Mouse (Mus musculus) MEL (cell line): Measurements from ENCODE around the gene Clk1. TPM values are rescaled to one million over a fixed set of nuclear protein-coding genes. Genes with fewer than 3 reads are reported as not detected.
A peak's percentile ranks its signal among the peaks of the same experiment; 100 is the strongest.

Experiments
- DNase-seq: peaks from one replicate; pipeline ENCODE4 v3.0.0; 2011; ENCODE audit warnings: low read depth, low spot score
- H3K27ac ChIP-seq: 2 replicates; pipeline ENCODE4 v1.5.1; 2012; ENCODE audit warnings: low read depth, mild to moderate bottlenecking, control low read depth, low read length, moderate library complexity; ENCODE audit not compliant: control insufficient read depth
- H3K27me3 ChIP-seq, 2 experiments: fragments of 150-350 bp in 1 of 2; sonication (generic) in 1 of 2; 2 replicates each; pipeline ENCODE4 v1.6.1; 2012; ENCODE audit warnings: low read length in 2 of 2, mild to moderate bottlenecking in 2 of 2, improper control_type of control experiment in 1 of 2, moderate library complexity in 1 of 2; ENCODE audit not compliant: insufficient read depth in 2 of 2, control insufficient read depth in 1 of 2
- H3K36me3 ChIP-seq, 2 experiments: 2 replicates each; pipeline ENCODE4 v1.6.1; 2012 to 2014; ENCODE audit warnings: low read length in 2 of 2, improper control_type of control experiment in 1 of 2, inconsistent platforms in 1 of 2, mild to moderate bottlenecking in 1 of 2; ENCODE audit not compliant: insufficient read depth in 2 of 2, control insufficient read depth in 1 of 2
- H3K4me1 ChIP-seq, 2 experiments: fragments of 150-350 bp in 1 of 2; sonication (generic) in 1 of 2; 2 replicates each; pipeline ENCODE4 v1.6.1; 2012; ENCODE audit warnings: low read length in 2 of 2, improper control_type of control experiment in 1 of 2, mild to moderate bottlenecking in 1 of 2; ENCODE audit not compliant: insufficient read depth in 2 of 2, control insufficient read depth in 1 of 2
- H3K4me3 ChIP-seq, 2 experiments: fragments of 150-350 bp in 1 of 2; sonication (generic) in 1 of 2; 2 replicates each; pipeline ENCODE4 v1.5.1; 2012; ENCODE audit warnings: low read depth in 2 of 2, low read length in 2 of 2, mild to moderate bottlenecking in 2 of 2, moderate library complexity in 2 of 2, control low read depth in 1 of 2, improper control_type of control experiment in 1 of 2; ENCODE audit not compliant: control insufficient read depth in 1 of 2, insufficient read depth in 1 of 2
- H3K79me2 ChIP-seq: 2 replicates; pipeline ENCODE4 v1.6.1; 2012; ENCODE audit warnings: mild to moderate bottlenecking, low read length, moderate library complexity; ENCODE audit not compliant: control insufficient read depth, poor library complexity, insufficient read depth
- H3K9ac ChIP-seq: 2 replicates; pipeline ENCODE4 v1.6.1; 2012; ENCODE audit warnings: low read depth, mild to moderate bottlenecking, control low read depth, low read length, moderate library complexity; ENCODE audit not compliant: control insufficient read depth, poor library complexity, severe bottlenecking
- H3K9me3 ChIP-seq: fragments of 150-350 bp; sonication (generic); replicated peaks from 2 replicates; pipeline ENCODE4 v1.6.1; 2012; ENCODE audit warnings: mild to moderate bottlenecking, low read length, improper control_type of control experiment, moderate library complexity; ENCODE audit not compliant: insufficient read depth
- CTCF ChIP-seq, 3 experiments: IDR thresholded peaks in 2 of 3; conservative IDR thresholded peaks in 1 of 3; 2 replicates each; pipeline ENCODE4 v1.5.1; 2011 to 2012; ENCODE audit warnings: low read length in 3 of 3, low read depth in 2 of 3, mild to moderate bottlenecking in 2 of 3, improper control_type of control experiment in 1 of 3, inconsistent platforms in 1 of 3, mixed read lengths in 1 of 3, moderate library complexity in 1 of 3; ENCODE audit not compliant: control insufficient read depth in 1 of 3, insufficient read depth in 1 of 3, poor library complexity in 1 of 3, severe bottlenecking in 1 of 3
- E2F4 ChIP-seq: IDR thresholded peaks from 2 replicates; pipeline ENCODE4 v1.6.1; 2011; ENCODE audit warnings: low read depth, low read length, improper control_type of control experiment, borderline replicate concordance
- EP300 ChIP-seq, 2 experiments: IDR thresholded peaks; 2 replicates each; pipeline ENCODE4 v1.6.1; 2011; ENCODE audit warnings: improper control_type of control experiment in 2 of 2, low read length in 2 of 2, low read depth in 1 of 2, mild to moderate bottlenecking in 1 of 2
- GABPA ChIP-seq: IDR thresholded peaks from 2 replicates; pipeline ENCODE4 v1.6.1; 2012; ENCODE audit warnings: low read depth, mild to moderate bottlenecking, inconsistent platforms, low read length, improper control_type of control experiment, moderate library complexity
- KAT2A ChIP-seq: conservative IDR thresholded peaks from 2 replicates; pipeline ENCODE4 v1.6.1; 2012; ENCODE audit warnings: low read depth, low read length, improper control_type of control experiment, inconsistent platforms
- MAFK ChIP-seq: IDR thresholded peaks from 2 replicates; pipeline ENCODE4 v1.6.1; 2011; ENCODE audit warnings: low read depth, mild to moderate bottlenecking, low read length, improper control_type of control experiment, borderline replicate concordance
- MAX ChIP-seq: IDR thresholded peaks from 2 replicates; pipeline ENCODE4 v1.6.1; 2011; ENCODE audit warnings: low read length, improper control_type of control experiment
- MEF2A ChIP-seq: IDR thresholded peaks from 2 replicates; pipeline ENCODE4 v1.6.1; 2014; ENCODE audit warnings: low read depth, mild to moderate bottlenecking, inconsistent platforms, low read length, improper control_type of control experiment; ENCODE audit not compliant: poor library complexity, insufficient replicate concordance, severe bottlenecking; ENCODE audit errors: extremely low read depth
- MYC ChIP-seq: IDR thresholded peaks from 2 replicates; pipeline ENCODE4 v1.6.1; 2011; ENCODE audit warnings: low read depth, mild to moderate bottlenecking, low read length, improper control_type of control experiment, moderate library complexity
- POLR2A ChIP-seq, 2 experiments: IDR thresholded peaks; 2 replicates each; pipeline ENCODE4 v1.6.1; 2011 to 2012; ENCODE audit warnings: low read length in 2 of 2, mild to moderate bottlenecking in 2 of 2, control low read depth in 1 of 2, improper control_type of control experiment in 1 of 2, low read depth in 1 of 2, moderate library complexity in 1 of 2; ENCODE audit not compliant: control insufficient read depth in 1 of 2, insufficient read depth in 1 of 2, poor library complexity in 1 of 2
- POLR2AphosphoS5 ChIP-seq: IDR thresholded peaks from 2 replicates; pipeline ENCODE4 v1.6.1; 2012; ENCODE audit warnings: low read depth, borderline replicate concordance, mild to moderate bottlenecking, inconsistent platforms, low read length, moderate library complexity, mixed read lengths
- RAD21 ChIP-seq: IDR thresholded peaks from 2 replicates; pipeline ENCODE4 v1.6.1; 2011; ENCODE audit warnings: mild to moderate bottlenecking, low read depth, low read length, improper control_type of control experiment
- SIN3A ChIP-seq: IDR thresholded peaks from 2 replicates; pipeline ENCODE4 v1.6.1; 2012; ENCODE audit warnings: low read length, improper control_type of control experiment, inconsistent platforms
- SMC3 ChIP-seq: IDR thresholded peaks from 2 replicates; pipeline ENCODE4 v1.6.1; 2011; ENCODE audit warnings: low read depth, low read length, improper control_type of control experiment
- TCF12 ChIP-seq: IDR thresholded peaks from 2 replicates; pipeline ENCODE4 v1.6.1; 2014; ENCODE audit warnings: low read depth, mild to moderate bottlenecking, inconsistent platforms, low read length, improper control_type of control experiment, moderate library complexity
- UBTF ChIP-seq: IDR thresholded peaks from 2 replicates; pipeline ENCODE4 v1.6.1; 2012; ENCODE audit warnings: low read depth, mild to moderate bottlenecking, inconsistent platforms, low read length, improper control_type of control experiment, moderate library complexity, borderline replicate concordance; ENCODE audit not compliant: insufficient read depth
- USF1 ChIP-seq: IDR thresholded peaks from 2 replicates; pipeline ENCODE4 v1.6.1; 2014; ENCODE audit warnings: low read depth, mild to moderate bottlenecking, inconsistent platforms, low read length, improper control_type of control experiment, moderate library complexity
- ZC3H11A ChIP-seq: IDR thresholded peaks from 2 replicates; pipeline ENCODE4 v1.6.1; 2012; ENCODE audit warnings: low read depth, mild to moderate bottlenecking, inconsistent platforms, low read length, improper control_type of control experiment
- ZKSCAN1 ChIP-seq: IDR thresholded peaks from 2 replicates; pipeline ENCODE4 v1.6.1; 2012; ENCODE audit warnings: low read depth, mild to moderate bottlenecking, inconsistent platforms, low read length, improper control_type of control experiment, moderate library complexity
- ZMIZ1 ChIP-seq: IDR thresholded peaks from 2 replicates; pipeline ENCODE4 v1.6.1; 2012; ENCODE audit warnings: low read depth, mild to moderate bottlenecking, inconsistent platforms, low read length, improper control_type of control experiment, moderate library complexity
- polyA plus RNA-seq, 2 experiments: library from polyadenylated mRNA; stranded (reverse) in 1 of 2; unstranded in 1 of 2; fragments of >175 nt in 1 of 2; fragments of >200 nt in 1 of 2; gene quantifications; 2 replicates each; pipeline versions ENCODE4 v1.2.1 to v1.2.4; 2012; ENCODE audit warnings: low replicate concordance in 2 of 2, low read depth in 1 of 2; ENCODE audit not compliant: insufficient read length in 2 of 2, insufficient read depth in 1 of 2, missing spikeins in 1 of 2
- total RNA-seq: library from RNA; depleted of rRNA; stranded (reverse); fragments of 300-350 nt; gene quantifications from 2 replicates; pipeline ENCODE4 v1.2.3, GENCODE M21; 2012

Gene Clk1
- total and polyA plus RNA-seq, 3 experiments, result 35.8 to 1,029 (median 41.1) TPM

DNA sequence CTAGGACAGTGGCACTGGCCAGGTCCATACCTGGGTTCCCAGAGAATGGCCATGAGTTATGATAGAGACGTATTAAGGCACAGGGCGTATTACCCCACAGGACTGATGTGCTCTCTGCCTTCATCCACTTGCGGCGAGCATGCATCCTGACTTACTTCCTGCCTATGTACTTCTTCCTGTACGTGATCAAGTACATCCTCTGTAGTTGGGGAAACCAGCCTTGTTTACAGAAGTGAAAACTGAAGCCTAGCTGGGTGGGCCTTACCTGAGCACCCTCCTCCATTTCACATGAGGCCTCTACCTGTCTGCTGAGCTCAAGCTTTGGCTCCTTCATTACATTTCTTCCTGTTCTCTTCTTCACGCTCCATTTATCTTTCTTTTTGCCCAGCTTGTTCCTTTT, 30.4 kb upstream of the Clk1 start:
- Histone ChIP-seq H3K9ac (no peak overlapping the region), H3K79me2 (no peaks in the 10 kb centered on the region), H3K27me3 (no peaks in the 10 kb centered on the region), H3K4me1 (no peaks in the 10 kb centered on the region), H3K4me3 (no peak overlapping the region), H3K36me3 (peaks cover 0 to 2% of the 10 kb centered on the region in 2 experiments; a peak in 2 of 4 replicates), H3K9me3 (no peaks in the 10 kb centered on the region), H3K27ac (no peak overlapping the region)
- DNase-seq, result no peak
- no peak for TF ChIP-seq POLR2A (IDR thresholded peaks at IDR 0.05; ENCODE audit: control insufficient read depth in 1 of 2, insufficient read depth in 1 of 2, low read depth in 1 of 2, low read length in 2 of 2, poor library complexity in 1 of 2)
- TF ChIP-seq GABPA, result no peak
- no peak for TF ChIP-seq ZMIZ1
- TF ChIP-seq MEF2A, result no peak
- no peak for TF ChIP-seq USF1
- TF ChIP-seq ZKSCAN1, result no peak
- TF ChIP-seq SIN3A, result no peak
- TF ChIP-seq SMC3, result no peak
- no peak for TF ChIP-seq KAT2A
- TF ChIP-seq MAFK, result no peak
- TF ChIP-seq POLR2AphosphoS5, result no peak
- no peak for TF ChIP-seq TCF12
- TF ChIP-seq ZC3H11A, result no peak
- TF ChIP-seq CTCF (IDR thresholded peaks at IDR 0.05 in 2 of 3, conservative IDR thresholded peaks at IDR 0.05 in 1 of 3; ENCODE audit: control insufficient read depth in 1 of 3, insufficient read depth in 1 of 3, low read depth in 2 of 3, low read length in 3 of 3, poor library complexity in 1 of 3, severe bottlenecking in 1 of 3), result no peak
- TF ChIP-seq MYC, result no peak
- TF ChIP-seq EP300 (IDR thresholded peaks at IDR 0.05; ENCODE audit: low read depth in 1 of 2, low read length in 2 of 2), result no peak
- TF ChIP-seq UBTF, result no peak
- TF ChIP-seq MAX, result no peak

DNA sequence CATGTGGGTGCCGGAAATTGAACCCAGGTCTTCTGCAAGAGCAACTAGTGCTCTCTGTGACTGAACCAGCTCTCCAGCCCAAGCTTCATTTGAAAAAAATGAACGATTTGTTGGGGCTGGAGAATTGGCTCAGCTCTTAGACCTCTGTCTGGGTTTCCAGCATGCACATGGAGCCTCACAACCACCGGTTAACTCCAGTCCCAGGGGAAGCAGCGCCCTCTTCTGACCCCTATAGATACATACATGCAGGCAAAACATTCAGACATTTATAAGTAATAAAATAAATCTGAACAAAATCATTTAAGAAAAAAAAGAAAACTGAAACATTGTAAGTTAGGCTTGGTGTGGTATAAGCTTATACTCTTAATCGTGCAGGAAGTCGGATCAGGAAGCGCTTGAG, 24.5 kb upstream of the Clk1 start:
- no peaks in the 10 kb centered on the region for H3K9me3 ChIP-seq
- no peaks in the 10 kb centered on the region for H3K27me3 ChIP-seq
- no peak overlapping the region for H3K9ac ChIP-seq
- TF ChIP-seq CTCF (IDR thresholded peaks at IDR 0.05 in 2 of 3, conservative IDR thresholded peaks at IDR 0.05 in 1 of 3; ENCODE audit: control insufficient read depth in 1 of 3, insufficient read depth in 1 of 3, low read depth in 2 of 3, low read length in 3 of 3, poor library complexity in 1 of 3, severe bottlenecking in 1 of 3) (peak; percentile 18 to 34 (median 27); a peak in 4 of 6 replicates), E2F4 (no peak), RAD21 (peak; percentile 15)
- TF ChIP-seq, all 39 proteins: peak for 2
- Histone ChIP-seq H3K79me2 (peaks cover 17% of the 10 kb centered on the region), H3K4me1 (peaks cover 2 to 6% of the 10 kb centered on the region in 2 experiments; a peak in 2 of 4 replicates), H3K27ac (no peak overlapping the region), H3K36me3 (no peaks in the 10 kb centered on the region; a peak in 1 of 4 replicates), H3K4me3 (no peak overlapping the region)
- DNase-seq, result peak; percentile 57
